In the genomic region with DNA sequence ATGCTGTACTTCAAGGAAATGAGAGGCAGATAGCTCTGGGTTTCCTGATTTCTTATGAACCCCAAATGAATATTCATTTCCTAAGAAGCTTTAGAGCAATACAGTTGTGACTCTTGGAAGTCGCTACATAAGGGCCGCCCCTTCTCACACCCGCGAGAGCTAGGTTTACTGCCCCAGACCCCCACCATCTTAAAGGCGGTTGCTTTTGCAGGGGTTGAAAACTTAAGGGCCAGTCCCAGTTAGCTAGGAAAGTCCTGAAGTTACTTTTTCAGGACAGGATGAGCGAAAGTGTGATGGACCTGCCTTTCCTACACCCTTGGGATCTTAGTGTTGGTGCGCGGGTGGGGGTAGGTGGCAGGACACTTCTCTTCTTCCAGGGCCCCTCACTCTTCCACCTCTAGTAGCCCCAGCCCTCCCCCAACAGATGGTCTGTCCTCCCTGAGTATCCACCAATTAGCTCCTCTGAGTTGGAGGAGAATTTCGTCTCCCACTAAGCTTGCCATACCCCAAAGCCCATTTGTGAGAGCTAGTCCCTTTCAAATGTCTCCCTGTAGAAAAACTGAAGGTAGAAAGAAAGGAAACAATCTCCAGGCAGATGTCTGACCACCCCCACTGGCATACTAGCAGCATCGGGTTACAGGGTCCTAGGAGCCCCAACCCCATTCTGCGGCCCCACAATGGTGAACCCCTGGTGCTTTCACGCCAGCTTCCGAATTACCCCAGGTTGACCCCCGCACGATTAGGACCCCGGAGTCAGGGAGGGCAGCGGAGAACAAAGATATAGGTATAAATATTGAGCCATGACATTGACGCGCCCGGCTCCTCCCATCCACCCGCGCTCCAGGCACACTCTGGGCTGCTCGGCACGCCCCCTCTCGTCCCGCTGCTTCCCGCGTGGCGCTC, we compare ENCODE assay signal across 10 mouse cellular contexts. TPM values are rescaled to one million over a fixed set of nuclear protein-coding genes. Genes with fewer than 3 reads are reported as not detected.
A peak's percentile ranks its signal among the peaks of the same experiment; 100 is the strongest.
DNase-seq lines count a peak whose midpoint lies in the region; ATAC-seq and TF ChIP-seq lines count a peak whose summit lies in the region.
"Not testable (repeated sequence)": the region's sequence is repeated elsewhere in the genome, so short reads cannot be mapped to it uniquely, and the experiment has no call there.
"Had no signal": no experiment of that assay in that cellular context is flagged by ENCODE, and none has a peak within 500 bp of the region (broad histone marks: within the 10 kb centered on the region; RNA-seq: fewer than 3 reads in every experiment).

No protein-coding gene starts in this region.

- H3K4me1 ChIP-seq in embryonic facial prominence, embryonic 12.5 days; hindbrain, postnatal 0 days (ENCODE audit: insufficient read depth, low read length); liver, embryonic 15.5 days (replicated peaks); neural tube, embryonic 14.5 days (ENCODE audit: control insufficient read depth, insufficient read depth, low read length): not testable (repeated sequence)

- not testable (repeated sequence) for H3K27me3 ChIP-seq in embryonic facial prominence, embryonic 12.5 days; hindbrain, postnatal 0 days (ENCODE audit: insufficient read depth, low read length); liver, embryonic 15.5 days; neural tube, embryonic 14.5 days (ENCODE audit: control insufficient read depth, insufficient read depth, low read length)

- peak; percentile 77 for ATAC-seq in embryonic facial prominence, embryonic 12.5 days (ENCODE audit: insufficient number of reproducible peaks, insufficient read depth, low FRiP score, low TSS enrichment)
- peak; percentile 94 for ATAC-seq in hindbrain, postnatal 0 days
- not testable (repeated sequence) for ATAC-seq in liver, embryonic 15.5 days (ENCODE audit: insufficient read depth)
- peak; percentile 94 for ATAC-seq in neural tube, embryonic 14.5 days (ENCODE audit: low read depth)

- H3K9ac ChIP-seq in embryonic facial prominence, embryonic 12.5 days; hindbrain, postnatal 0 days (replicated peaks; ENCODE audit: low read length); liver, embryonic 15.5 days; neural tube, embryonic 14.5 days (replicated peaks; ENCODE audit: low read depth, low read length): not testable (repeated sequence)

- not testable (repeated sequence) for H3K9me3 ChIP-seq in embryonic facial prominence, embryonic 12.5 days; hindbrain, postnatal 0 days (ENCODE audit: low read length); liver, embryonic 15.5 days (replicated peaks); neural tube, embryonic 14.5 days (ENCODE audit: control insufficient read depth, low read length)

- H3K4me2 ChIP-seq in embryonic facial prominence, embryonic 12.5 days (replicated peaks), result peak overlapping the region; percentile 44
- H3K4me2 ChIP-seq in hindbrain, postnatal 0 days (ENCODE audit: low read depth, low read length), result peak overlapping the region; percentile 41; the same call in 1 of the 2 replicates
- peak overlapping the region; percentile 27; the same call in 1 of the 2 replicates for H3K4me2 ChIP-seq in liver, embryonic 15.5 days
- H3K4me2 ChIP-seq in neural tube, embryonic 14.5 days (ENCODE audit: low read depth, low read length), result peak overlapping the region; percentile 29; the same call in 1 of the 2 replicates

- intact Hi-C loops in gastrocnemius, postnatal 14 days (cut with DNase I; ENCODE audit: low total_unique reads), result not testable (repeated sequence)

- not testable (repeated sequence) for TF ChIP-seq CTCF in hindbrain, postnatal 0 days (IDR thresholded peaks at IDR 0.05; ENCODE audit: low read depth)

- 3% methylated on average over 26 of the region's 29 CpGs for WGBS in embryonic facial prominence, embryonic 12.5 days
- 5% methylated on average over 21 of the region's 29 CpGs for WGBS in hindbrain, postnatal 0 days
- WGBS in liver, embryonic 15.5 days (ENCODE audit: insufficient replicate concordance), result 4% methylated on average over 25 of the region's 29 CpGs
- 5% methylated on average over 21 of the region's 29 CpGs for WGBS in neural tube, embryonic 14.5 days

- peak; percentile 16 for DNase-seq in adrenal gland, adult 2 months
- DNase-seq in gastrocnemius, postnatal 14 days, result peak; percentile 11
- DNase-seq in hindbrain, postnatal 0 days (ENCODE audit: low spot score), result not testable (repeated sequence)
- peak; percentile 20 to 32 for DNase-seq in layer of hippocampus, postnatal 14 days (ENCODE audit: low spot score in 2 of 2)
- DNase-seq in testis, postnatal 14 days (ENCODE audit: low spot score), result peak; percentile 35

- H3K4me3 ChIP-seq in embryonic facial prominence, embryonic 12.5 days, result peak overlapping the region; percentile 22
- not testable (repeated sequence) for H3K4me3 ChIP-seq in hindbrain, postnatal 0 days (ENCODE audit: low read length); liver, embryonic 15.5 days (replicated peaks)
- H3K4me3 ChIP-seq in neural tube, embryonic 14.5 days (ENCODE audit: low read depth, low read length), result peak overlapping the region; percentile 17; the same call in 1 of the 2 replicates

- not testable (repeated sequence) for H3K36me3 ChIP-seq in embryonic facial prominence, embryonic 12.5 days; hindbrain, postnatal 0 days (ENCODE audit: insufficient read depth, low read length); liver, embryonic 15.5 days (replicated peaks); neural tube, embryonic 14.5 days (ENCODE audit: control insufficient read depth, insufficient read depth, low read length)

- not testable (repeated sequence) for H3K27ac ChIP-seq in embryonic facial prominence, embryonic 12.5 days; hindbrain, postnatal 0 days; liver, embryonic 15.5 days (replicated peaks); neural tube, embryonic 14.5 days (ENCODE audit: low read depth, low read length)

RNA-seq across cellular contexts. Expression of a gene that starts 14.5 kb away (rescaled TPM):
- not detected for total RNA-seq in adrenal gland, adult 2 months (2021)
- polyA plus RNA-seq in adrenal gland, adult 2 months (2012; rRNA removed), result not detected in 2 replicates
- 0.23 and 0.29 TPM in 2 replicates for polyA plus RNA-seq in embryonic facial prominence, embryonic 12.5 days (2016; fragmentation: Nextera tagmentation; extraction: Ambion mirVana)
- total RNA-seq in gastrocnemius, postnatal 14 days (2021), result not detected
- 0.10 TPM in 1 of 2 replicates, not detected in the other for total RNA-seq in hindbrain, postnatal 0 days (2014; rRNA removed)
- polyA plus RNA-seq in hindbrain, postnatal 0 days (2015; fragmentation: Nextera tagmentation; extraction: Ambion mirVana), result 0.56 and 0.57 TPM in 2 replicates
- total RNA-seq in layer of hippocampus, postnatal 14 days (2021), result not detected
- polyA plus RNA-seq in liver, embryonic 15.5 days (2015; fragmentation: Nextera tagmentation; extraction: Ambion mirVana), result not detected in 2 replicates
- 0.33 and 0.49 TPM in 2 replicates for polyA plus RNA-seq in neural tube, embryonic 14.5 days (2014; fragmentation: Nextera tagmentation; extraction: Ambion mirVana)
- total RNA-seq: heart, adult 18-20 months had no signal
- polyA plus RNA-seq: large intestine, adult 2 months had no signal
